Mouse (Mus musculus) bone marrow, adult 2 months (tissue): ENCODE data around the gene March8. TPM values are rescaled to one million over a fixed set of nuclear protein-coding genes. Genes with fewer than 3 reads are reported as not detected.

ENCODE experiments used
- H3K27ac ChIP-seq: fragments of 200-500 bp; 2 replicates; pipeline ENCODE4 v1.5.1; 2012; ENCODE audit warnings: low read depth, mild to moderate bottlenecking, control low read depth, inconsistent platforms, low read length; ENCODE audit not compliant: control insufficient read depth, poor library complexity, insufficient read depth
- H3K4me1 ChIP-seq: fragments of 200-500 bp; 2 replicates; pipeline ENCODE4 v1.6.1; 2011; ENCODE audit warnings: low read length; ENCODE audit not compliant: control insufficient read depth, insufficient read depth
- H3K4me3 ChIP-seq: fragments of 200-500 bp; replicated peaks from 2 replicates; pipeline ENCODE3; 2011; ENCODE audit warnings: mild to moderate bottlenecking, low read depth, low read length, control low read depth; ENCODE audit not compliant: control insufficient read depth
- CTCF ChIP-seq: fragments of 200-500 bp; IDR thresholded peaks from 2 replicates; pipeline ENCODE4 v1.5.1; 2011; ENCODE audit warnings: low read length, control low read depth; ENCODE audit not compliant: control insufficient read depth, insufficient read depth
- POLR2A ChIP-seq: fragments of 200-500 bp; IDR thresholded peaks from 2 replicates; pipeline ENCODE4 v1.6.1; 2011; ENCODE audit warnings: low read depth, mild to moderate bottlenecking, control low read depth, low read length, borderline replicate concordance; ENCODE audit not compliant: control insufficient read depth
- WGBS: fragments of 180-500 bp; shearing (Covaris S2); methylation state at CpG from one replicate; pipeline ENCODE4 v1.1.7; 2018; 5-methylcytosine and 5-hydroxymethylcytosine counted together
- polyA plus RNA-seq: library from polyadenylated mRNA; stranded (reverse); fragments of >200 nt; gene quantifications from 2 replicates; pipeline ENCODE4 v1.2.4, GENCODE M21; 2011; ENCODE audit warnings: low replicate concordance; ENCODE audit not compliant: missing spikeins, insufficient read depth, insufficient read length

March8 gene
- polyA plus RNA-seq, 1 experiment = 61.5 TPM

DNA sequence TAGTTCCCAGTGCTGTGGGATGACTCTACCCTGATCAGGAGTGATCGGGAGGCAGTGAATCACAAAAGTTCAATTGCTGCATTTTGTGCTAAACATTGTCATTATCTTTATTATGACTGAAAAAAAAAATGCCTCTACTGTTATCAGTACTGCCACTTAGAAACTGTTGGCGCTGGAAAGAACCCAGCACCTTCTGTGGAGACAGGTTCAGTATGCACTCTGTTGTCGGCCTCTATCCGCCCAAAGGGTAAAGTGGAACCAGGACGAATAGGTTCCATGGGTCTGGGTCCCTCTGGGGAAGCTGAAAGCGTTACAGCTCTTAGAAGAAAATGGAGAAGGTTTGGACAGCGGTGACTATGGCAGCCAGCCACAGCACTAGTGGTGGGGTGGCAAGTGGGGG is 41.1 kb downstream of the March8 start:
- Histone ChIP-seq H3K4me1 (peaks cover 1% of the 10 kb centered on the region; the same call in 1 of the 2 replicates), H3K4me3 (no peak overlapping the region), H3K27ac (no peak overlapping the region)
- TF ChIP-seq CTCF (no peak), POLR2A (no peak)
- 63% methylated on average over 7 of the region's 7 CpGs for WGBS

DNA sequence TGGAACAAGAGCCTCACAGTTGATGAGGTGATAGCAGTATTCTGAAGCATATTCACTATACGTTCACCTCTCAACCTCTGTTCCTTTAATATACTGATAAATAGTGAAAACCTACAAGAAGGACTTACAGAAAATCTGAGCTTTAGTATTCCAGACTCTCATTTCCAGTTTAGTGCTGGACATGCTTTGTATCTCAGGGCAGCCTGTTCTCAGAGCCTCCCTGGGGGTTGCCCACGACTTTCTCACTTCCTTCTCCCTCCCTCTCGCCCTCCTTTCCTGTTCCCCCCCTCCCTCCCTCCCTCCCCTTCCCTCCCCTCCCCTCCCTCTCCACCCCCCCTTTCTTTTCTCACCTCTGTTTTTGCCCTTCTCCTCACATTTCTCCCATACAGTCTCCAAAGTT is 42.3 kb downstream of the March8 start:
- peaks cover 1% of the 10 kb centered on the region; the same call in 1 of the 2 replicates for H3K4me1 ChIP-seq
- 29% methylated on average over 3 of the region's 3 CpGs for WGBS
- no peak overlapping the region for H3K4me3 ChIP-seq
- TF ChIP-seq POLR2A (no peak), CTCF (no peak)
- H3K27ac ChIP-seq = no peak overlapping the region

DNA sequence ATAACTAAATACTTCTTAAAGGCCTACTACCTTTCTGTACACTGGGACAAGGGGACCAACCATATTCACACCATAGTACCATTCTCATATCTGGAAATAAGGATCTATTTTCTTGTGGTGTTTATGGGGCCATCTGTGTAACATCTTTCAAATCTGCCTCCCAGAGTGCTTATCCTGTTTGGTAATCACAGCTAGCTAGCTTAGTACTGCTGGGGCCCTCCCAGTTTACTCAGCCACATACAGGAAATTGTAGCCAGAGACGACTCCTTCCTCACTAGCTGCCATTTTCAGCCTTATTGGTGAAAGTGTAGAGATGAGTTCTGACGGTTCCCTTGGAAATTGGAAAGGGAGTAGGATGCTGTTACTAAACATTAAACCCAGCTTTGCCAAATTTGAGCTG is 43.8 kb downstream of the March8 start:
- Histone ChIP-seq H3K4me3 (no peak overlapping the region), H3K27ac (no peak overlapping the region), H3K4me1 (peaks cover 1% of the 10 kb centered on the region; the same call in 1 of the 2 replicates)
- no peak for TF ChIP-seq CTCF
- no peak for TF ChIP-seq POLR2A
- 26% methylated on average over 2 of the region's 2 CpGs for WGBS

DNA sequence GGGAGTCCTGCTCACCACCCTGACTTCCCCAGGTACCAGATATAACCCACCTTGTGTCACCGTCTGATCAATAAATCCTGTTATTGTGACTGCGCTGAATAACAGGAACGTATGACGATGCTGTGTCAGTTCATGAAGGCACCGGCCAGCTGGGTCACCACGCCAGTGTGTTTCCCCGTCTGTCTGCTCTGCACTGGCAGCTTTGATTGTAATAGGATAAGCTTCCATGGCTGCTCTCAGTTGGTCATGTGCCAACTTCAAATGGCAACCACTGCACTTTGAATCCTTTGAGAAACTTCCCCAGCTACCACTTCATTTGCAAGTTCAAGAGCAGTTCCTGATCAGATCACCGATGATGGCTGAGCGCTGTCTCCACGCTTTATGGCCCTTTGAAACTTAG is 45.8 kb downstream of the March8 start:
- no peak overlapping the region for H3K4me3 ChIP-seq
- 92% methylated on average over 10 of the region's 10 CpGs for WGBS
- H3K27ac ChIP-seq = no peak overlapping the region
- TF ChIP-seq CTCF (no peak), POLR2A (no peak)
- H3K4me1 ChIP-seq = peaks cover 1% of the 10 kb centered on the region; the same call in 1 of the 2 replicates

DNA sequence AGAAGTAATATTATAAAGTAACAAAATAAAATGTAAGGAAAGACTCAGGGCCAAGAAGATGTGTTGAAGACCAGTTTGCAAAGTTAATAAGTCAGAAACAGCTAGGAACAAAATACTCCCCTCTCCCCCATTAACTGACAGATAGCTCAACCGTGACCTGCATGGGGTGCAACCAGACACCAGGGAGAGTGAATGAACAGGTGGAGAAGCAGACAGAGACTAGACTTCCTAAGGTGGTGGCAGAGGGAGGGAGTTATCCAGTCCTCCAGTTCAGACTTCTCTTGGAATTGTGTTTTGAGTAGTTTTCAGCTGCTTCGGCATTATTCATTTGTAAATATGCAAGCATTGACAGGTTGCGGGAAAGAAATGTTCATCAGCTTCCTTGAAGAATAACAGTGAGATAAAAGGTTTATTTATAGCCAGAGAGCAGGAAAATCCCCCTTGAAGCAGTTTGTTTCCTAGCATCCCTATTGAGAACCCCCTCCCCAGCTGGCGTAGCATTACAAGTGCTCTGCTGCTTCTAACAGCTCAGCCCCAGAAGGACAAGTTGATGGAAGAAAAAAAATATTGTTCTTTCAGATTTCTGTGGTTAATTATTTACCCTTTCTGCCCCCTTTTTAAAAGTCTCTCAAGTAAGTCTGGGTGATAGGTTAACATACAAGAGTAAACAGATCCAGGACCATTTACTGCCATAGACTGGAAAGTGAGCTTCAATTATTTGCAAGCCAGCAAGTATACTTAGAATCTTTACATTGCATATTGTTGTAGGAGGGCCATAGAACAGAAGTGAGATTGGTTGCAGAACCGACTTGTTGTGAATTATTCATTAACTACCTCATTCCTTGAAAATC is 47.6 kb downstream of the March8 start:
- H3K27ac ChIP-seq = no peak overlapping the region
- WGBS = 87% methylated on average over 5 of the region's 5 CpGs
- TF ChIP-seq POLR2A (no peak), CTCF (no peak)
- no peak overlapping the region for H3K4me3 ChIP-seq
- H3K4me1 ChIP-seq = no peaks in the 10 kb centered on the region

DNA sequence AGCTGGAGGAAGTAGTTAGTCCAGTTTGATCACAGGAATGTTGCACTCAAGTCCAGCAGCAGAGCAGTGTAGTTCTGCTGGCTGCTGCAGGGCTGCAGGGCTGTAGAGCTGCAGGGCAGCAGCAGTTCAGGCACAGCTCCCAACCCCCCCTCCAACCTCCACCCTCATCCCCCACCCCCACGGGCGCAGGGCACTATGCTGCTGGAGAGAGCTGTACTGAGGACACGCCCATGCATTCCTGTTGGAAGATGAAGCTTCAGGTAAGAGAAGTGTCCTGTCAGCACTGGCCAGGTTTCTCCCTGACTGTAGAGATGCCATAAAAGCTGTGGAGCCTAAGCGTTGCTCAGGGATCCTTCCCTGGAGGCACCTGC is 48.2 kb downstream of the March8 start:
- WGBS = 90% methylated on average over 4 of the region's 4 CpGs
- Histone ChIP-seq H3K4me1 (no peaks in the 10 kb centered on the region), H3K27ac (no peak overlapping the region), H3K4me3 (no peak overlapping the region)
- TF ChIP-seq POLR2A (no peak), CTCF (no peak)

DNA sequence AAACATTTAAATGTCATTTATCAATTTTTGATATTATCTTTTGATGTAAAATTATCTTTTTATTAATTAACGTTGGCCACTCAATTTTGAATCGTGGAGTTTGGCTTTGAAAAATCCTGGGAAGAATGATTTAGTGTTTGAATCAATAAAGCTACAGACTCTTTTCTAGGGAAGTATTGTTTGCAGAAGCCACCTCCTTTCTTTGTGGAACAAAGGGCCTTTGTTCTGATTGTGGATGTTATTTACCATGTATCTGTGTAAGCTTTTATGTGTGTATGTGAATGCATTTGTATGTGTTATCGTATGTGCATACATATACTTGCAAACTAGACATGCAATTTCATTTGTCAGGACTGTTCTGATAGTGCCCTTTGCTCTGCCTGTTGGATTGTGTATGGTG is 48.7 kb downstream of the March8 start:
- WGBS = 92% methylated on average over 3 of the region's 3 CpGs
- TF ChIP-seq POLR2A = no peak
- no peak for TF ChIP-seq CTCF
- Histone ChIP-seq H3K27ac (no peak overlapping the region), H3K4me1 (no peaks in the 10 kb centered on the region), H3K4me3 (no peak overlapping the region)

DNA sequence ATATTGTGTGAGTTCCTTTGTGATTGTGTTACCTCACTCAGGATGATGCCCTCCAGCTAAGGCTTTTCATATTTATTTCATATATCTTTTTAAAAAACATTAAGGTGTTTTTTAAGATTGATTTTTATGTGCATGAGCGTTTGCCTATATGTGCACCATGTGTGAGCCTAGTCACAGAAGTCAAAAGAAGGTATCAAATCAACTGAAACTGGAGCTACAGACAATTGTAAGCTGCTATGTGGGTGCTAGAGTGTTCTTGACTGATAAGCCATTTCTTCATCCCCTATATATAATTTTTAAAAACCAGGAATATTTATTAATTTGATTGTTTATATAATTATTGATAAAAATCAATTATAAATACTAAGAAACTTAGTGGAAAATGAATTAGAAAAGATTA is 50.2 kb downstream of the March8 start:
- Histone ChIP-seq H3K4me1 (no peaks in the 10 kb centered on the region), H3K4me3 (no peak overlapping the region)
- WGBS = 82% methylated on average over 1 of the region's 1 CpGs

More for the DNA sequence above, 50.2 kb downstream of the March8 start:
- H3K27ac ChIP-seq = no peak overlapping the region
- TF ChIP-seq POLR2A (no peak), CTCF (no peak)
